Mouse (Mus musculus) activated CD4-positive, CD25-positive, alpha-beta regulatory T cell, adult 4 months (primary cell): ENCODE measurements around the gene Nrde2. TPM values are rescaled to one million over a fixed set of nuclear protein-coding genes. Genes with fewer than 3 reads are reported as not detected.

ENCODE experiments used
- ATAC-seq: one replicate; pipeline ENCODE4 v1.8.0; 2017
- polyA plus RNA-seq, 2 experiments: library from polyadenylated mRNA; unstranded; fragments of 100-300 nt; shearing (Covaris generic); gene quantifications; one replicate each; pipeline ENCODE4 v1.2.1; 2017

Gene Nrde2
- polyA plus RNA-seq, 2 experiments from 2014 or later = 13.0 to 15.3 TPM

DNA sequence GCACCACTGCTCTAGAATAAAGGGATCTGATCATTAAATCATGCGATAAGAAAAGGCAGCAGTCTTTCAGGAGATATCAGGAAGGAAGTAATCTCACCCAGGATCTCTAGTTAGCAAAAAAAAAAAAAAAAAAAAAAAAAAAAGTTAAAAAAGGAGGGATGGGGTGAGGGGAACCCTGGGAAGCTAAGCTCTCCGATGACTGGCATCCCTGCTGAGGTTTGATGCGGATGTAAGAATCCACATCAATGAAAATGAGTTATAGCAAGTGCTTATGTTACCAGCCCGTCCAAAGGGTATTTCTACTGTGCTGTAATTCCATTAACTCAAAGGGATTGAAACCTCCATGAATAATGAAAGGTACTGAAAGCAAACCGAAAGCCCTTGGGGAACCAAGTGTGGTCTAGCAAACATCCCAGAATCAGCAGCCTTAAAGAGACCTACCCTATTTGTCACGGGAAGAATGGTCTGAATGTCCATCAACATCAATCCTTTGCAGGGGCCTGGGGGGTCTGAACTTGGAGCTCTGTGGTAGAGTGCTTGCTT is 19.5 kb upstream of the Nrde2 start:
- ATAC-seq = no peak

GRCm38 (mm10) chr12:100176469-100177056 is 17.1 kb upstream of the Nrde2 start:
- ATAC-seq = no peak

DNA sequence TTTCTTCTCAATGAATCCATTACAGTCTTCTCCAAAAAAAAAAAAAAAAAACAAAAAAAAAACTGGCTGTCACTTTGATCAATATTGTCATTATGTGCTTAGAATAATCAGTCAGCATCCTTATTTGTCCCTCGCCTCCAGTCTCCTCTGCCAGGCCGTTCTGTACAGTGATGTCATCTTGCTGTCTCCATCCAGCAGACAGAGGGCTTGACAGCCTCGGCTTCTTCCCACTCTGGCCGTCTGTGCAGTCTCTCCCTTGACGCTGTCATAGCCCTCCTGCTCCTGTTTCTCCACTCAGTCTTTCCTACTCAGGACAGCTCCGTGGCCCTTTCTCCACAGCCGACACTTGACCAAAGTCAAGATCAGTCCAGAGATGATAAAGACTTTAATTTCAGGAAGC is 13.0 kb upstream of the Nrde2 start:
- ATAC-seq = no peak

DNA sequence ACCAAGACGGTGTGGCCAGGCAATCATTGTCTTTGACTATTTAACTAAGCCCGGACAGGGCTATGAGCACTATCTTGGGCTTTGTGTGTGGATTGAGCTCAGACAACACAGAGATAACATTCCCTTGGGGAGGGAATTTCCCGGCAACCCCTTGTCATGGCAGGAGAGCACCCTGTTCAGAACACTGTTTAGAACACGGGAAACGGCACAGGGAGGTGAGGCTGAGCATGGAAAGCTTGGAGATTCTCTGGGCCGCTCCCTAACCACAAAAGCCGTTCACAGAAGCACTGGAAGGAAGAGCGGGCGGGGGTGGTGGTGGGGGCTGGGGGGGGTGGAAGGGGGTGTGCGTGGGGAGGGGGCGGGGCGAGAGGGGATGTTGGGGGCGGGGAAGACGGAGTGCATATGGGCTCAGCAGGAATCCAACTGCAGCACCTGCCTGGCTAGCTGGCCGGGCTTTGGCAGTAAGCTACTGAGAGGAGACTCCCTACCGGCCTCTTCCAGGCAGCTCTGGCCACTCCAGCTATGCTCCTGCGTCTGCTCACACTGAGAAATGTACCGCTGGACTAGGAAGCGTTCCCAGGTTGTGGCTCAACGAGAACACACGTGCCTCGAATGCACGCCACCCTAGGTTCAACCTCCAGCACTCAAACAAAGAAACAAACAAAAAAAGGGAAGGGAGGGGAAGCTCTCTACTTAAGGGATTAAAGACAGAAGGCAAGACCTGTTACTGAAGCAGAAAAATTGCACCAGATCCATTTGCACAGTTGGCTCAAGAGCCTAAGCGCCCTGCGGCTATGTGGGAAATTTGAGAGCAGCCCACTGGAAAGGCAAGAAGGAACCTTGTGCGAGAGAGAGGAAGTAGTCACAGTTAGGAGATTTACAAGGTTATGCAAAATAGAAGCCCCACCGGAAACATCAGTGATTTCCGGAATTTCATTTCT is 8.7 kb upstream of the Nrde2 start:
- ATAC-seq = peak; percentile 81

DNA sequence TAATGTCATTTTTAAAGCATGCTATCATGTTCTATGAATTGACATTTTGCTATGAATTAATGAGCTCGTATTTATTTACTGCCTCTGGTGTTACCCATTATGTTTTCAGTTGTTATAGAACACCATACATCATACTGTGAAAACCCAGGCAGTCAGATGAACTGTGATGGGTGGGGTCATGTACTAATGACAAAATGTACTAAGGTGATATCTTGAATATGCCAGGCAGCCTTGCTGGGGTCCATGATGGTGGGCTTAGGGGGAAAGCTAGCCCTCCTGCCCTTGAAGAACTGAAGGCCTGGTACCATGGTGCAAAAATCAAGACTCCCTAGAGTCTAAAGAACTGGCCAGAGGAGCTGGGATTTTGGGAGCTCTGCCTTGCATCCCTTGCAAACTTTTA is 8.0 kb upstream of the Nrde2 start:
- ATAC-seq = no peak

DNA sequence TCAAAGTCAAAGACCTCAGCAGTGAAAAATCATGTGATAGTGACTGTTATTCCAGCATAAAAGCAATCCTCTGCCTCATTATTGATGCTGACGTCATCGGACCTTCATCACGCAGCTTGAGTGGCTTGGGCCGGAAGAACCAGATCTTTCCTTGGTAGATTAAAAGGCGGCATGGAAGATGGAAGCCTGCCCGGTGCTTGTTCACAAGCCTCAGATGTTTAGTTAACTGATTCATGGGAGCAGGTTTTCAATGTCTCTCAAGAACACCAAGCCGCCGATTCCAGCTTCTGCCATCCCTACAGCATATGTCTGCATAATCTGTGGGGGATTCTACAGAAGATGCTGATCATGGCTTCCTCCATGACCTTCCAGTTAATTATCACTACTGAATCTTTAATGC is 7.5 kb upstream of the Nrde2 start:
- no peak for ATAC-seq

DNA sequence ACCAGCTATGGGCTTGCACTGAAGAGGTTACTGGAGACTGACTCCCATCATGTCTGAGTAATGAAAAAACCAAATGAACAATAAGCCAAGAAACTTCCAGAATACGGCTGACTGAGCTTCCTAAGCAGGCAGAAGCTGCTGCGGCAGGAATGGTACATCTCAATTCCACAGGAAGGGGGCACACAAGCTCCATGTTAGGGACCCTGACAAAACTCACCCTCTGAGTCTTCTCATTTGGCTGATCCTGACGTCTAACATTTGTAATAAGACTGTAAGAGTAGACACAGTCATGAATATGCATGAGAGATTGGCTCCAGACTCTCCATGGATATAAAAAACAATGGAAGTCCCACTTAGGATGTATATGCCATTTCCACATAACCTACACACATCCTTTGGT is 6.7 kb upstream of the Nrde2 start:
- no peak for ATAC-seq

GRCm38 (mm10) chr12:100164991-100165500 is 5.6 kb upstream of the Nrde2 start:
- ATAC-seq = peak; percentile 51

DNA sequence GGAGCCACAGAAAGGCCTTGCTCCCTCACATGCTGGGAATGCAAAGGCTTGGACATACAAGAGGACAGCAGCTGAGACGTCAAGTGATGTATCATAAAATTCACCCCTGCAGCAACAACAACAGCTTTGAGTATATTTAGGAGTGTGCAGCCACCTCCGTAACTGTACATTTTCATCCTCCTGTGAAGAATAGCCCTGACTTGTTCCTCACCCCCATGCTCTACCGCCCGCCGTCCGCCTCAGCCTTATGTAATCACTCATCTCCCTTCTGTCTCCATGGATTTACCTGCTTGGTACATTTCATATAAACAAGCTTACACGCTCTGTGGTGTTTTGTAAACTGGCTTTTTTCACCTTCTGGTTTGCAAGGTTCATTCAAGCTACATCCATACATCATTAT is 7.0 kb downstream of the Nrde2 start:
- ATAC-seq = no peak

- ATAC-seq = no peak
These were observed 15.2 kb downstream of the Nrde2 start for GRCm38 (mm10) chr12:100144269-100144668.

GRCm38 (mm10) chr12:100143737-100144136 is 15.7 kb downstream of the Nrde2 start:
- no peak for ATAC-seq

- ATAC-seq = no peak
These were observed 16.5 kb downstream of the Nrde2 start for GRCm38 (mm10) chr12:100142848-100143523.

DNA sequence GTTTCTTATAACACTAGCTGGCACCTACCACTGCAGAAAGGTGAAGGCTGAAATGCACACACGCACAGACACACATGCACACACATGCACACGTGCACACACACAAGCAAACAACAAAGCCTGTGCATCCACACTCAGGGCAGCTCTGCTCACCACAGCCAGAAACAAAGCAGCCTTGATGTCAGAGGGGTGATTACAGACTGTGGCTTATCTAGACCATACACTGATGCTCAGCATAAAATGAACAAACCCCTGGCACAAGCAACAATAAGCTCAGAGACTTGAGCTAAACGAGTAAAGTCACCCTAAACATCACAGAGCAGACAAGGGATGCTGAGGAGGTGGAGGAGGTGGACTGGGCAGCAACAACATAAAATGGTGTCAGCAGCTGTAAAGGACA is 24.3 kb downstream of the Nrde2 start:
- ATAC-seq = no peak

GRCm38 (mm10) chr12:100134395-100134936 is 25.0 kb downstream of the Nrde2 start:
- ATAC-seq = no peak

DNA sequence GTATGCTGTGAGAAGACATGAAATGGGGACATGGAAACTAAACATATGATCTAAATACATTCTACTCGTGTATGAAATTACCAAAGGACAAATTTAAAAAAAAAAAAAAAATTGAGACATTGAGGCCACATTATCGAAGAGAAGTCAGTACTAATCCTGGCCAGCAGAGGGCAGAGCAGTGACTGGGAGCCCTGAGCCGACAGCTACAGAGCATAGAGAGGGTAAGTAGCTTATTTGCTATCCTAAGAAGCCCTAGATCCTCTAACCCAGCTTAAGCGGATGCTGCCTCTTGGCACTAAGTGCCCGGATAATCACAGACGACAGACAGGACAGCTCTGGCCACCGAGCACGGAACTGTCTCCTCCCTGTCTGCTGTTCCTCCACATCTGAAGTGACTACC is 27.8 kb downstream of the Nrde2 start:
- ATAC-seq = peak; percentile 78

GRCm38 (mm10) chr12:100131167-100131566 is 28.3 kb downstream of the Nrde2 start:
- ATAC-seq = no peak

- no peak for ATAC-seq
These were observed 30.5 kb downstream of the Nrde2 start for GRCm38 (mm10) chr12:100128961-100129360.

GRCm38 (mm10) chr12:100128522-100128921 is 30.9 kb downstream of the Nrde2 start:
- ATAC-seq = no peak

DNA sequence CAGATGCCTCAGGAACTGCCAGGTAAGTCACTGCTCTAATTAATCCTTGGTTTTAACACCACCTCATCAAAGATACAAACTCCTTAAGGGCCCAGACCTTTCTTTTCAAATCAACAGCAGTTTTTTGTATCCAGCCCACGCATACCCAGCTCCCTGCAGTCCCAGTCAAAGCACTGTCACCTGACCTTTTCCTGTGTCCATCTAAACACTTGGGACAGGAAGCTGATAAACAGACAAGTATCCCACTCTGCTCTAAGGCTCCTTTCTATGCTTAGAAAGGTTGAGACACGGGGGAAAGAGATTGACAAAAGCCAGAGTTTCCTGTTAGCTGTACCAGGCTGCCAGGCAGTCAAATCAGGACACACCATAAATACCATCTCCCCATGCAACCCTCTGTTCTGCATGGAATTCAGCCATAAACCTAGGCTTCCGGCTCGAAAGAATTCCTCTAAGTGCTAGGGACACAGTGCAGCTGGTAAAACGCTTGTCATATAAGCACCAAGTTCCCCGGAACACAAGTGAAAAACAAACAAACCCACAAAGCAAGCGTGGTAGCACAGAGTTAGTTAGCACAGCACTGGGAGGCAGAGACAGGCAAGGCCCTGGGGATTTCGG is 31.5 kb downstream of the Nrde2 start:
- no peak for ATAC-seq

- no peak for ATAC-seq
These were observed 32.2 kb downstream of the Nrde2 start for GRCm38 (mm10) chr12:100126968-100127865.
